Mouse (Mus musculus) midbrain, embryonic 14.5 days (tissue): ENCODE results near the gene Gm10188. TPM values are rescaled to one million over a fixed set of nuclear protein-coding genes. Genes with fewer than 3 reads are reported as not detected.

Experiments
- ATAC-seq: fragments of 200-750 bp; cut with Nextera tagmentation; 2 replicates; pipeline ENCODE4 v1.8.0; 2017; ENCODE audit warnings: moderate number of reproducible peaks, moderate library complexity; ENCODE audit not compliant: low FRiP score, low TSS enrichment
- DNase-seq: peaks from one replicate; pipeline ENCODE4 v3.0.0-alpha.2; 2015
- H3K27ac ChIP-seq: fragments of 300-500 bp; sonication (generic); replicated peaks from 2 replicates; pipeline ENCODE4 v1.5.1; 2014; ENCODE audit warnings: mild to moderate bottlenecking, low read depth, low read length, moderate library complexity
- H3K27me3 ChIP-seq: fragments of 300-500 bp; sonication (generic); 2 replicates; pipeline ENCODE4 v1.6.1; 2014; ENCODE audit warnings: low read length, control low read depth, mixed read lengths; ENCODE audit not compliant: control insufficient read depth, insufficient read depth
- H3K36me3 ChIP-seq: fragments of 300-500 bp; sonication (generic); 2 replicates; pipeline ENCODE4 v1.6.1; 2014; ENCODE audit warnings: low read length, control low read depth; ENCODE audit not compliant: control insufficient read depth, insufficient read depth
- H3K4me1 ChIP-seq: fragments of 300-500 bp; sonication (generic); 2 replicates; pipeline ENCODE4 v1.6.1; 2014; ENCODE audit warnings: mild to moderate bottlenecking, antibody characterized with exemption, low read length, control low read depth; ENCODE audit not compliant: control insufficient read depth, insufficient read depth
- H3K4me2 ChIP-seq: fragments of 300-500 bp; sonication (generic); 2 replicates; pipeline ENCODE4 v1.6.1; 2014; ENCODE audit warnings: mild to moderate bottlenecking, low read length, moderate library complexity
- H3K4me3 ChIP-seq: fragments of 300-500 bp; sonication (generic); replicated peaks from 2 replicates; pipeline ENCODE4 v1.5.1; 2014; ENCODE audit warnings: low read depth, low read length
- H3K9ac ChIP-seq: fragments of 300-500 bp; sonication (generic); replicated peaks from 2 replicates; pipeline ENCODE4 v1.6.1; 2014; ENCODE audit warnings: mild to moderate bottlenecking, low read length, moderate library complexity
- H3K9me3 ChIP-seq: fragments of 300-500 bp; sonication (generic); 2 replicates; pipeline ENCODE4 v1.6.1; 2016; ENCODE audit warnings: low read length, control low read depth, mixed read lengths; ENCODE audit not compliant: control insufficient read depth
- WGBS: fragments of 180-500 bp; shearing (Covaris S2); extraction: QIAGEN DNeasy Blood & Tissue Kit; methylation state at CpG from one replicate; pipeline ENCODE4 v1.1.7; 2014; 5-methylcytosine and 5-hydroxymethylcytosine counted together
- polyA plus RNA-seq: library from polyadenylated mRNA; unstranded; fragments of >200 nt; fragmentation: Nextera tagmentation; extraction: Ambion mirVana; gene quantifications from 2 replicates; pipeline ENCODE4 v1.2.1, GENCODE M21; 2014

Gene Gm10188
- polyA plus RNA-seq, 1 experiment from 2014 or later = 0.70 TPM

DNA sequence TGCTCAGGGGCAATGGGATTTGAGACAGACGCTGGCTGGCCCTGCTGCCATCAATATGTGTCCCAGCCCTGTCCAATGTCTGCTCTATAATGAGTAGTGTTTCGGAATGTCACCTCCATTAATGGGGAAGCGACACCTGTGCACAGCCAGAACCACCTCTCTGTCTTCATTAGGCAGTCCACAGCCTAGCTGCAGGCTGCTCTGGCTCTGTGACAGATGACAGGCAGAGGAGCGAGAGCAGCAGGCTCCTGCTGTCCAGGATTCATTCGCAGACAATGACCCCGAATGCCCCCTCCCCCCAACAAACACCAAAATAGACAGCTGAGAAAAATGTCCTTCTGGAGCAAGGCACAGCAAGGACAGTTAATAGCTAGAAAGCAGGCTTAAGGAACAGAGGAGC lies 16.5 kb downstream of the Gm10188 start:
- Histone ChIP-seq H3K4me3 (no peak overlapping the region), H3K9me3 (no peaks in the 10 kb centered on the region), H3K4me2 (no peak overlapping the region), H3K36me3 (no peaks in the 10 kb centered on the region), H3K4me1 (peaks cover 40% of the 10 kb centered on the region), H3K27ac (peak overlapping the region; percentile 61), H3K9ac (no peak overlapping the region; the same call in 1 of the 2 replicates), H3K27me3 (no peaks in the 10 kb centered on the region)
- WGBS = 16% methylated on average over 6 of the region's 6 CpGs
- no peak for ATAC-seq
- DNase-seq = peak; percentile 59

DNA sequence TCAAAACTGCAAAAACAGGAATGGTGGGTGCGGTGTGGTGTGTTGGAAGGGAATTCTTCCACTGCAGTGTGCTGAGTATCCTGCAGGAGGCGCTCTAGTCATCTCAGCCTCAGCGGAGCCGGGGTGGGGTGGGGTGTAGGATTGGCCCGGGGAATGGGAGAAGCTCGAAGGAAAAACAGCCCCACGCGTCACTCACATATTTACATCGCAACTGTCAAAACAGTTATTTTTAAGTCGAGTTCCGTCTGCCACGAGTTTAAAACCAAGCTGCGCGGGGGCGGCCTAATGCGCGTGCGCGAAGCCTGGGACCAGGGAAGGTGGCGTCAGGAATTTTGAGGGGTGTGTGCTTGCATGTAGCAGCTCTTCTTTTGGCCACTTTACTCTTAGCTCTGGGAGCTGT lies 17.3 kb downstream of the Gm10188 start:
- no peak for ATAC-seq
- 6% methylated on average over 20 of the region's 20 CpGs for WGBS

DNA sequence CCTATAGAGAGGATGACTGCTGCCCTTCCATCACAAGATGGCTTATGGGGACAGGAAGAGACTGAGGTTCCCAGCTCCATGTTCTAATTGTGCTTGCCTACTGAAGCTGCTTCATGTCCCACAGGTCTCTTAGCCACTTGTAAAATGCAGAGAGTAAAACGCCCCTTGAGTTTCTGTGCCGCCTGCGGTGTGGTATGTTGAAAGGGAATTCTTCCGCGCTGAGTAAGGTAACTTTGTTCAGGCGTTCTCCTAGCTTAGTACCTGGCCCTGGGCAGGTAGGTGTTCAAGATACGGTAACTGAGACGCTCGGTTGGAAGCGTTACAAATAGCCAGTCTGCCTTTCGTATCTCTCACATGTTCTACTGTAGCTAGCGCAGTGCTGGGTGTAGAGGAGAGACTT lies 17.9 kb downstream of the Gm10188 start:
- Histone ChIP-seq H3K4me2 (peak overlapping the region; percentile 41; the same call in 1 of the 2 replicates), H3K9me3 (no peaks in the 10 kb centered on the region)
- ATAC-seq = no peak

More for the DNA sequence above, 17.3 kb downstream of the Gm10188 start:
- DNase-seq = peak; percentile 73
- peak overlapping the region; percentile 41 for H3K4me2 ChIP-seq
- no peaks in the 10 kb centered on the region for H3K36me3 ChIP-seq
- no peaks in the 10 kb centered on the region for H3K9me3 ChIP-seq
- H3K9ac ChIP-seq = 0 out of 2 replicates have a peak overlapping the region, but pooled peaks have one; percentile 12
- H3K27me3 ChIP-seq = no peaks in the 10 kb centered on the region
- H3K4me3 ChIP-seq = no peak overlapping the region
- H3K4me1 ChIP-seq = peaks cover 49% of the 10 kb centered on the region
- H3K27ac ChIP-seq = peak overlapping the region; percentile 61

GRCm38 (mm10) chr1:132210922-132211321 lies 18.6 kb downstream of the Gm10188 start:
- H3K9me3 ChIP-seq = no peaks in the 10 kb centered on the region
- WGBS = 17% methylated on average over 7 of the region's 7 CpGs
- H3K4me3 ChIP-seq = no peak overlapping the region
- no peak overlapping the region for H3K9ac ChIP-seq
- DNase-seq = peak; percentile 75
- H3K27me3 ChIP-seq = no peaks in the 10 kb centered on the region
- H3K4me2 ChIP-seq = no peak overlapping the region
- ATAC-seq = no peak
- no peaks in the 10 kb centered on the region for H3K36me3 ChIP-seq
- H3K27ac ChIP-seq = no peak overlapping the region
- H3K4me1 ChIP-seq = peaks cover 57% of the 10 kb centered on the region

More for the DNA sequence above, 17.9 kb downstream of the Gm10188 start:
- Histone ChIP-seq H3K36me3 (no peaks in the 10 kb centered on the region), H3K27ac (no peak overlapping the region), H3K4me3 (no peak overlapping the region), H3K4me1 (peaks cover 53% of the 10 kb centered on the region), H3K9ac (no peak overlapping the region), H3K27me3 (no peaks in the 10 kb centered on the region)
- no peak for DNase-seq
- WGBS = 42% methylated on average over 12 of the region's 12 CpGs

DNA sequence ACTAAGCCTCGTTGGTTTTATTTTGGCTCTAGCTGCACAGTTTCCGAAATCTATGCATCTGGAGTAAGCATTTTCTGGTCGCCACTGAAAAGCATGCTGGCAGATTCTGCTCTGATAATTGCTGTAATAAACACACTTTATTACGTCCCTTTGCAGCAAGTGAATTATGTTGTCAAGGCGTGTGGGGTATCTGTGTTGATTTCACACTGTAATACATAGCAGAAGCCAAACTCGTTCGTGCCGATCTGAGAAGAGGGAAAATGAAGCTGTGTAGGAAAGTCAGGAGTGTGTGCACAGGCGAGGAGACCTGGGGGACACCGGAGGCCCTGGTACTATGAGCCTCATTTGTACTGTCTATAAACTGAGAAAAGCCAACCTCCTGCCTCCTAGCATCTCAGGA lies 20.2 kb downstream of the Gm10188 start:
- no peaks in the 10 kb centered on the region for H3K9me3 ChIP-seq
- 0 out of 2 replicates have a peak, but pooled peaks cover 7% of the 10 kb centered on the region for H3K36me3 ChIP-seq
- no peaks in the 10 kb centered on the region for H3K27me3 ChIP-seq
- H3K9ac ChIP-seq = no peak overlapping the region
- H3K4me2 ChIP-seq = no peak overlapping the region
- peak overlapping the region; percentile 50 for H3K27ac ChIP-seq
- peaks cover 57% of the 10 kb centered on the region for H3K4me1 ChIP-seq
- 69% methylated on average over 10 of the region's 10 CpGs for WGBS
- DNase-seq (no peak), ATAC-seq (no peak)
- no peak overlapping the region for H3K4me3 ChIP-seq

- 8% methylated on average over 4 of the region's 4 CpGs for WGBS
- DNase-seq (peak; percentile 73), ATAC-seq (0 out of 2 replicates have a peak, but pooled peaks have one; percentile 22)
- Histone ChIP-seq H3K36me3 (0 out of 2 replicates have a peak, but pooled peaks cover 8% of the 10 kb centered on the region), H3K4me1 (peaks cover 55% of the 10 kb centered on the region), H3K9ac (no peak overlapping the region), H3K9me3 (no peaks in the 10 kb centered on the region), H3K4me2 (no peak overlapping the region), H3K4me3 (no peak overlapping the region), H3K27ac (peak overlapping the region; percentile 60), H3K27me3 (no peaks in the 10 kb centered on the region)
Observed at GRCm38 (mm10) chr1:132208154-132208553, 21.4 kb downstream of the Gm10188 start.

DNA sequence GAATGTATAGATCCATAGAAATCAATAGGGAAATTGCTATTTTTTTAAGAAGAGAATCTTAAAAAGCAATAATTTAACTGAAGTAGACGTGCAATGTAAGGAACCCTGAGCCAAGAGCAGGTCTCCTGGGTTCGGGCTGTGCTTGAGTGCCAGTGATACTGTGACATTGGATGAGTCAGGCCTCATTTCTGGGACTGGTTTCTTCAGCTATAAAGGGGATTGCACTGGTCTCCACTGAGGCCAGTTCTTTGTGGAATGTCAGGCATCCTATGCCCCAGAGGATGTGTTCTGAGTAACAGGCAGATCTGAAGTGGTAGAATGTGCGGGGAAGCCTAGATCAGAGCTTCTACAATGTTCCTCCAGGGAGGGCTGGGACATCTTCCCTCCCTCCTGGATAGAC lies 22.7 kb downstream of the Gm10188 start:
- Histone ChIP-seq H3K4me1 (peaks cover 55% of the 10 kb centered on the region), H3K36me3 (0 out of 2 replicates have a peak, but pooled peaks cover 8% of the 10 kb centered on the region), H3K4me3 (no peak overlapping the region), H3K27ac (peak overlapping the region; percentile 60; the same call in 1 of the 2 replicates), H3K4me2 (no peak overlapping the region), H3K9me3 (no peaks in the 10 kb centered on the region), H3K9ac (no peak overlapping the region), H3K27me3 (no peaks in the 10 kb centered on the region)
- ATAC-seq (no peak), DNase-seq (no peak)
- 83% methylated on average over 3 of the region's 3 CpGs for WGBS

GRCm38 (mm10) chr1:132205958-132206357 lies 23.6 kb downstream of the Gm10188 start:
- Histone ChIP-seq H3K9me3 (no peaks in the 10 kb centered on the region), H3K27me3 (no peaks in the 10 kb centered on the region), H3K36me3 (0 out of 2 replicates have a peak, but pooled peaks cover 8% of the 10 kb centered on the region), H3K4me2 (no peak overlapping the region), H3K27ac (peak overlapping the region; percentile 2), H3K4me1 (peaks cover 60% of the 10 kb centered on the region), H3K4me3 (no peak overlapping the region), H3K9ac (0 out of 2 replicates have a peak overlapping the region, but pooled peaks have one; percentile 9)
- no peak for DNase-seq
- no peak for ATAC-seq
- WGBS = 76% methylated on average over 5 of the region's 5 CpGs

GRCm38 (mm10) chr1:132202771-132203170 lies 26.8 kb downstream of the Gm10188 start:
- WGBS = 93% methylated on average over 5 of the region's 5 CpGs
- Histone ChIP-seq H3K4me2 (no peak overlapping the region), H3K4me1 (peaks cover 68% of the 10 kb centered on the region), H3K9ac (0 out of 2 replicates have a peak overlapping the region, but pooled peaks have one; percentile 39), H3K27me3 (no peaks in the 10 kb centered on the region), H3K36me3 (0 out of 2 replicates have a peak, but pooled peaks cover 16% of the 10 kb centered on the region), H3K9me3 (no peaks in the 10 kb centered on the region), H3K27ac (peak overlapping the region; percentile 86), H3K4me3 (no peak overlapping the region)
- DNase-seq (no peak), ATAC-seq (no peak)
